Mouse (Mus musculus) layer of hippocampus, adult 9-10 months (tissue): ENCODE results near the gene Ugt1a5.
"Not testable (repeated sequence)": the region's sequence is repeated elsewhere in the genome, so short reads cannot be mapped to it uniquely, and the experiment has no call there.

Source experiments
- DNase-seq: peaks from one replicate; pipeline ENCODE4 v3.0.0; 2022; ENCODE audit warnings: low spot score

Gene Ugt1a5

DNA sequence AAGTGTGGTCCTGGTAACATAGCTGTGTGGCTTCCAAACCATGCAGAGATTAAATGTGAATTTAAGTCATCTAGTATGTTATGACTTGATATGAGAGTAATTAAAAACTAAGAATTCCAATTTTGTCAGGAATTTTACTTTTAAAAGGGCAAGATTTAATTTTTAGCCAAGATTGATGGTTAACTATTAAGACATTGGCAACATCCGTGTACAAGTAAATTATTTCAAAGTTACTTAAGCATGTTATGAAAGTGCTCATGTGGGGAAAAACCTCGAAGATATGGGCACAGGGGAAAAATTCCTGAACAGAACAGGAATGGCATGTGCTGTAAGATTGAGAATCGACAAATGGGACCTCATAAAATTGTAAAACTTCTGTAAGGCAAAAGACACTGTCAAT, 31.6 kb downstream of the Ugt1a5 start:
- DNase-seq = no peak

DNA sequence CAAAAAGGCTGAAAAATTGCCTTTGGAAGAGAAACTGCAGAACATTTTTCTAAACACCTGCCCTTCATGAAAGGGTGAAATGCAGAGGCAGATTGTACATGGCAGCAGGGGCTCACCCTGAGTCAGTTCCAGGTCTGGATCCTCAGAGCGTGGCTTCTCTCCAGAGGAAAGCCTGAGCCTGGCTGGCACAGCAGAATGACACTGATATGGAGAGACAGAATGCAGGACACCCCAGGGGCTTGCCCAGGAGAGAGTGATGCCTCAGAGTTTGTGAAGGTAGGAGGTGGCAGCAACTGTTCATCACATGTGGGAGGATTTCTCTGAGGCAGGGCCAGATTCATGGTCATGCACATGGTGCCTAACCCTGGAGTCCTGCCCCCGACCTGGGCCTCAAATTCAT, 34.2 kb downstream of the Ugt1a5 start:
- no peak for DNase-seq

DNA sequence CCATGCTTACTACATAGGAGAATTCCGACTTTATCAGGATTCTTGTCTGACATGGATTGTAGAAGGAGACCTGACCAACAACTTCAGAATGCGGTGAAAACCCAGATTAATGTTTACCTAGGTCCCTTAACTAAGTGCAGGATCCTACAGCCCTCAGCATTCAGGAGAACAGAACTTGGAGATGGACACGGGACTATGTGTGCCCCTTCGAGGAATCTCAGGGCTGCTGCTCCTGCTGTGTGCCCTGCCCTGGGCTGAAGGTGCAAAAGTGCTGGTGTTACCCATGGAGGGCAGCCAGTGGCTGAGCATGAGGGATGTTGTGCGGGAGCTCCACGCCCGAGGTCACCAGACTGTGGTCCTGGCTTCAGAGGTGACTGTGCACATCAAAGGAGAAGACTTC, 34.6 kb downstream of the Ugt1a5 start, which contains the start of gene Ugt1a2:
Gene Ugt1a2, plus strand, starts transcription at position 146 of the 400 bp plus-strand sequence.
- no peak for DNase-seq

DNA sequence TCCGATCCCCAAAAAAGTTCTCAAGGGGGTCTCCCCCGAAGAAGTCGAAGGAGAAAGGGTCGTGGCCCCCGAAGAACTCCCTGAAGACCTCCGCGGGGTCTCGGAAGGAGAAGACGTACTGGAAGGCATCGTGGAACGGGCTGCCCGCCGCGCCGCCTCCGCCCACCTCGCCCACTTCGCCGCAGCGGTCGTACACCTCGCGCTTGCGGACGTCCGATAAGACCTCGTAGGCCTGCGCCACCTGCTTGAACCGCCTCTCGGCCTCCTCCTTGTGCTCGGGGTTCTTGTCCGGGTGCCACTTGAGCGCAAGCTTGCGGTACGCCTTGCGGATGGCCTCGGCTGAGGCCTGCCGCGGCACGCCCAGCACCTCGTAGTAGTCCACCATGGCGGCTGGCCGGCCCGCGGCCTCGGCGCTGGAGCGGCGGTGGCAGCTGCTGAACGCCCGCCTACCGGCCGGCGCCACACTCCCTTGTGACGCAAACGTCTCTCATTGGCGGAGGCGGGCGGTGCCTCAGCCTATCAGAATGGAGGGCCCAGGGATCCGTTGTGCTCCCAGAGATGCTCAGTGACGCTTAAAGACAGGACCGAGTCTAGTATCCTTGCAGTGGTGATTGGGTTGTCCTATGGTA, 39.6 kb downstream of the Ugt1a5 start, which contains the start of gene Dnajb3:
Gene Dnajb3, minus strand, starts transcription at position 489 of the 629 bp plus-strand sequence.
- no peak for DNase-seq

DNA sequence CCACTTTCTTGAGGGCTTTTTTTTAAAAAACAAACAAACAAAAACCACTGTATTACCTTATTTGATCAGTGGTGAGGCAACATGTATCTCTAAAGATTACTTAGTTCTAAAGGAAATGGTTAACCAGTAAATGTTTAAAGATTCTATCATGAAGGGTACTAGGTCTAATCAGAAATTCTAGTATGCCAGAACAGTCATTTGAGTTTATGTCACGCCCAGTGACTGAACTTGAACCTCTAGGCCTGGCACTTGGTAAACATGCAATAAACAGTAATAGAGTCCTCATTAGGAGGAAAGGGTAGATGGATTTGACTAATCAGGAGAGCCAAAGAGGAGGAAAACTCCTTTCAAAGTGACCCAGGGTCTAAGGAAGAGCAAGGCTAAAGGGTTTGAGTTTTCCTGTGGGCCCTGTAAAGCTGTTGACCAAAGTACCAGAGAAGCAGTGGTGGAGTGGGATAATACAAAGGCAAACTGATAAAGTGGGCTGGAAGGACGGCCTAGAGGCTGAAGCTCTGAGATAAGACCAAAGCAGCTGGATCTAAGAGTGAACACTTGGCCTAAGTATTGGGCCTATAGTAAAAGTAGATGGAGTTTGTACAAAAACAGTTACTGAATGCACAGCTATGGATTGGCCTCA, 41.1 kb downstream of the Ugt1a5 start:
- DNase-seq = no peak

DNA sequence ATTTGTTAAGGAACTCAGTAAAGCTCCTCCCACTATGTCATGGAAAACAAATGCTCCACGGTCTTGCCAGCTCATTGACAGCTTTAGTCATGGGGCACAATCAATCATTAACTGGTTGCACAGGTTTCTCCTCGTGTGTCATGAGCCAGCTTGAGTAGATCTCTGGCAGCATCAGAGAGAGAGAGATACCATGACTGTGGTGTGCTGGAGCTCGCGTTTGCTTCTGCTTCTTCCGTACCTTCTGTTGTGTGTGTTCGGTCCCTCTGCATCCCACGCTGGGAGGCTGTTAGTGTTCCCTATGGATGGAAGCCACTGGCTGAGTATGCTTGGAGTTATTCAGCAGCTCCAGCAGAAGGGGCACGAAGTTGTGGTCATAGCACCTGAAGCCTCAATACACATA, 46.0 kb downstream of the Ugt1a5 start, which contains the start of gene Ugt1a1:
Gene Ugt1a1, plus strand, starts transcription at position 148 of the 400 bp plus-strand sequence.
- DNase-seq = no peak

DNA sequence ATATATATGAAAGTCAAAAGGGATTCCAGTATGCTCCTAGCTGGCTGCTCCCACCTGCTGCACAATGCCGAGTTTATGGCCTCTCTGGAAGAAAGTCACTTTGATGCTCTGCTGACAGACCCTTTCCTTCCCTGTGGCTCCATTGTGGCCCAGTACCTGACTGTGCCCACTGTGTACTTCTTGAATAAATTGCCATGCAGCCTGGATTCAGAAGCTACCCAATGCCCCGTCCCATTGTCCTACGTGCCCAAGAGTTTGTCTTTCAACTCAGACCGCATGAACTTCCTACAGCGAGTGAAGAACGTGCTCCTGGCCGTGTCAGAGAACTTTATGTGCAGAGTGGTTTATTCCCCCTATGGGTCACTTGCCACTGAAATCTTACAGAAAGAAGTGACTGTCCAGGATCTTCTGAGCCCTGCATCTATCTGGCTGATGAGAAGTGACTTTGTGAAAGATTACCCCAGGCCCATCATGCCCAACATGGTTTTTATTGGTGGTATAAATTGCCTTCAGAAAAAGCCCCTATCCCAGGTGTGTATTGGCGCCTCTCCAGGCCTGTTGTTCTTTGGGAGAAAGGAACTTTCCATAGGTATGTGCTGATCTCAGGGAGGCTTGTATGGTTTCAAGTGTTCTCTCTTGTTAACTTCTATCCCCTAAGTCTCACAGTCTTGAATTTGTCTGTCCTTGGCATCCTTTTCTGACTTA, 46.7 kb downstream of the Ugt1a5 start:
- no peak for DNase-seq

DNA sequence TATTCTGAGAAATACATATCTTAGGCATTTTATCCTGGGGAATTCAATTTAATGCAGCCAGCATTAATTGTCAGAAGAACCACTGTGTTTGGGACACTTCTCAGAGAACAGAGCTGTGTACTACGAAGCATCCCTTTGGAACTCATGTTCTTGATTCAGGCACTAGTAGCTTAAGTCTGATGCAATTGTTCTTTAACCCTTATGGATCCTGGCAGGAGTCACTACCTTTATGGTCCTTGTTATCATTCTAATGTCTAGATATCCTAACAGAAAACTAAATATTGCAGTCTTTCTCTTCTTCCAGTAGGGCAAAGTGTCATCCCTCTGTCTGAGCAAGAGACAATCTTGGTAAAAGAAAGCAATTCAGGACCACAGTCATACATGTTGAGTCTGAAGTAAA, 47.2 kb downstream of the Ugt1a5 start:
- no peak for DNase-seq

DNA sequence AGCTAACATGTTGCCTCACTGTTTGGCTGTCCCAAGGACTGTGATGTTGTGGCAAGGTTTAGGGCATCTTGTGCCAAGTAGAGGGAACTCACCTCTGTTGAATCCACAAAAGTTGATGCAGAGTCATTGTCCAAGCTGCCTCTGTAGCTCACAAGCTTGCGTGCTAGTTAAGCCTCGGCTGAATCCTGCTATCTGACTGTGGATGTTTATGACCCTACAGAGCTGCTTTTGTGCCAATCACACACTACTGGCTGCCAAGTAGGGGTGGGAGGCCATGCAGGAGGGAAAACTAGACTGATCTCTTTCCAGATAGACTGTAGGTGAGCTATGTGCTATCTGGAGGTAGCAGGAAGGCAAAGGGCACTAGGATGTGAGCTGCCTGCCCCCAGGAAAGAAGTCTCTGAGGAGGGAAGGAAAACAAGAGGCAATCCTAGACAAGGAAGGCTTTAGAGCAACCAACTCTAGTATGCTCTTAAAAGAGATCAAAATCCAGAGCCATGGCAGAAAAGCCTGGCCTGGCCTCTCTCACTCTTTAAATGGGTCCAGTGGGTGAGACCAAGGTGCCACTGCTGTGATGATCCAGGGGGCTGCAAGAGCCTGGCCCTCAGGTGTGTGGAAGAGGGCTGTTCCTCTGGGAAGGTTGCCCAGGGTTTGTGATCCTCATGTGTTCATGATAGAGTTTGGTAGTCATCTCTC, 48.1 kb downstream of the Ugt1a5 start:
- DNase-seq = no peak

DNA sequence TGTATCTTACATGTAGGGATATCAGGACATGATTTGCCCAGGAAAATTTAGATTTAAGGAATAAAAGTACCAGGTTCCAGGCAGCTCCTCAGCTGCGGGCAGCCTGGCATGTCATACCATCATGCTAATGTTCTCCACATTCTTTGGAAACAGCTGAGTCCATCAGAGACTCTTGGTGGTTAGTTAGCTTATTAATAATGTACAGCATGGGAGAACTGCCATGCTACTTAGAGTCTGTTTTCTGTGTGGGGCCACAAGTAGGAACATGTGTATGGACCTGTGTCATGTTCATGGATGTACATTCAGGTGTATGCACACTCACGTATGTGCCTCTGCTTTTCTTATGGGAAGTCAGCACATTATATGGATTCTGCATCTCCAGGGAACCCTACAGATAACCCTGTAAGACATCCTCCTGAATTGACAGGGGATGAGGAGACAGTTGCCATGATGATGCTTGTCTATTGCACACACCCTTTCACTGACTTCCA, 48.7 kb downstream of the Ugt1a5 start:
- no peak for DNase-seq

DNA sequence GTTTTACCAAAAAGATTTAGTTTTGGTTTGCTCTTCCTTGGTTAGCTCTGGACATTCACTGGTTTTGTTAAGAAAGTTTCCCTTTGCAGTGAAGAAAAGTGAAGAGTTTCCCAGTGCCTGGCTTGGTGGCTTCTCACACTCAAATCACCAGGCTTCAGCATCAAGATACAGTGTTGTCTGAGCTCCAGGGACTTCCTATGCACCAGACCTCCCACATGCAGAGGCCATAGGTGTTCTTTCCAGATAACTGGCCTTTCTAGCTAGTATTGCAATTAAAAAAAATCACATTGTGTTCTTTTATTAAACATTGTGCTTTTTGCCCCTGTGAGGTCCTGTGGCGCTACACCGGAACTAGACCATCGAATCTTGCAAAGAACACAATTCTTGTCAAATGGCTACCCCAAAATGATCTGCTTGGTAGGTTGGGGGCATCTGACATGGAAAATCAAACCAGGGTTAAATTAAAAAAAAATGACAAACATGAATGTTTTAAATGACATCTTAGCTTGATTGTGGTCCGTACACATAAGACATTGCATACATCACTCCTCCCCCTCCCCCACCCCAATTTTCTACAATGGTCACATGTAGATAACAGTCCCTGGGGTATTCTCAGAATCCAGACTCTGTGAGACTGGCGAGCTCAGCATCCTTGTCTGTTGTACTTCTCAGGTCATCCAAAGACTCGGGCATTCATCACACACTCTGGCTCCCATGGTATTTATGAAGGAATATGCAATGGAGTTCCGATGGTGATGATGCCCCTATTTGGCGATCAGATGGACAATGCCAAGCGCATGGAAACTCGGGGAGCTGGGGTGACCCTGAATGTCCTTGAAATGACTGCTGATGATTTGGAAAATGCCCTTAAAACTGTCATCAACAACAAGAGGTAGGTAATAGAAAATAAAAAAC, 49.9 kb downstream of the Ugt1a5 start:
- no peak for DNase-seq

DNA sequence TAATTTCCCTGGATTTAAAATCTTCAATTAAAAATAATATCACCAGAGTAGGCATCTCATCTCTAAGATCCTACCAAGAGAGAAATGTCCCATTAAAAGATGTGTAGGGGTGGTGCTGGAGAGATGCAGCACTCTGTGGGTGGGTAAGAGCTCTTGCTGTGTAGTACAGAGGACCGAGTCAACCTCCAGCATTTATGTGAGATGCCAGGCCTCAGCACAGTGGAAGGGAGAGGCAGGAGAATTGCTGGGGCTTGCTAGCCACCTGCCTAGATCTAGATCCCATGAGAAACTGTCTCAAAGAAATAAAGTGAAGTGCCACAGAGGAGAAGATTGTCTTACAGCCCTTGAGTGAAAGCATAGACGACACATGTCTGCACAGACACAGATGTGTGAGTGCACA, 50.7 kb downstream of the Ugt1a5 start:
- no peak for DNase-seq

DNA sequence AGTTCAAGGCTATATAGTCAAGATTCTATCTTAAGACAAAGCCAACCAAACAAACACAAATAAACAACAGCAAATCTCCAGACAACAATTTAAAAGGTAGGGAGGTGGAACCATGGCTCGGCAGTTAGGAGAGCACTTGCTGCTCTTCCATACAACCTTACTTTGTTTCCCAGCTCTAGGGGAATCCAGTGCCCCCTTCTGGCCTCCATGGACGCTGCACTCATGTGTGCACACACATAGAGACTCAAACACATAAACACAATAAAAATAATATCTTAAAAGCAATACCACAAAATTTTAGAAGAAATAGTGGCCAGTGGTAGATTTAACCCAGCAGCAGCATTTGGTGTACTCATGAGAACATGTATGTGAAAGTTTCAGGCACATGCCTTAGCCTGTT, 51.3 kb downstream of the Ugt1a5 start:
- DNase-seq = no peak

DNA sequence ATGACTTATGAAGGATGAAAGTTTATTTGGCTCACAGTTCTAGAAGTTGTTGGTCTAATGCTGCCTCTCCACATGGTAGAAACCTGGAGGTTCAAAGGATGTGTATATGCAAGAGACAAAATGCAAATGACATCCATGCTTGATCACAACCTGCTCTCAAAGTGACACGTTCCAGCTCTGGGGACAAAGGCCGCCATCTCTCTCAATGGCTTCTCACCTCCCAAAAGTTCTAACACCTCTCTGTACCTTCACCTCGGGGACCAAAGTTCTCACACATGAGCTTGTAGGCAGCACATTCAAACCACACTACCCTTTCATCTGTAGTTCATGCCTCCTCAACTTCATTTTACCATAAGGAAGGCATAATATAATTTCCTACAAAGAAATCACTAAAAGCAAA, 51.8 kb downstream of the Ugt1a5 start:
- no peak for DNase-seq

DNA sequence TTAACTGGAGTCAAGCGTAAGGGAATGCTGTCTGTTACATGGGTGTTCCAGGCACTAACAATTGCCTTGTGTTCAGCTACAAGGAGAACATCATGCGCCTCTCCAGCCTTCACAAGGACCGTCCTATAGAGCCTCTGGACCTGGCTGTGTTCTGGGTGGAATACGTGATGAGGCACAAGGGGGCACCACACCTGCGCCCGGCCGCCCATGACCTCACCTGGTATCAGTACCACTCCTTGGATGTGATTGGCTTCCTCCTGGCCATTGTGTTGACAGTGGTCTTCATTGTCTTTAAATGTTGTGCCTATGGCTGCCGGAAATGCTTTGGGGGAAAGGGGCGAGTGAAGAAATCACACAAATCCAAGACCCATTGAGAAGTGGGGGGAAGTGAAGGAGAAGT, 52.2 kb downstream of the Ugt1a5 start:
- no peak for DNase-seq

DNA sequence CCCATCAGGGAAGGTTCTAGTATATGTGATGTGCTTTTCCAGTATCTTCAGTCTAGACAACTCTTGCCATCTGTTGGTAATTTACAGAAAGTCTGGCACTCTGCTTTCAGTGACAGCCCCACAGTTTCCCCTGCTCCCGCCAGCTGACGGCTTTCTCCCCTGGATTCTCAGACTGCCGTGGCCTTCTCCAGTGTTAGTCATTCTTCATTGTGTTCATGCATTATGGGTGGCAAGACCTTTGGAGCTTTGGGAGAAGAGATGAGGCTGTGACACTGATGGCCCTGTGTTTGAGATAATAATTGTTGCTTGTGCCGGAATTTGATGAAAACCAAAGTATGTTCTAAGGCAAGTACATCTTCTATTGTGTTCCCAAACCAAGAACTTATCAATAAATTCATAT, 52.8 kb downstream of the Ugt1a5 start:
- no peak for DNase-seq

DNA sequence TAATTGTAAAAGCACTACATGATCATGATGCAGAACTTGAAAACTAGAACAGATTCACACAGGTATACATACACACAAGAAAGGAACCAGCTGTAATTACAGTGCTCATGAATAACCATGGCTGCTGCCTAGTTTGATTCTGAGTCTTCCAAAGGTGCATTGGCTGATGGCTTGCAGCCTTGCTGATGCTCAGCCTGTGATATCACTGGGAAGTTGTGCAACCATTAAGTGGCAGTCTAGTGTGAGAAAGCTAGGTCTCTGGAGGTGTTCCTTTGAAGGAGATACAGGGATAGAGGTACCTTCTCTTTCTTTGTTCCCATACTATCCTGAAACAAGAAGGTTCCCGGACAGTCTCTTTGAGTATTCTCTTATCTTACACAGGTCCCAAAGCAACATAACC, 53.2 kb downstream of the Ugt1a5 start:
- no peak for DNase-seq

DNA sequence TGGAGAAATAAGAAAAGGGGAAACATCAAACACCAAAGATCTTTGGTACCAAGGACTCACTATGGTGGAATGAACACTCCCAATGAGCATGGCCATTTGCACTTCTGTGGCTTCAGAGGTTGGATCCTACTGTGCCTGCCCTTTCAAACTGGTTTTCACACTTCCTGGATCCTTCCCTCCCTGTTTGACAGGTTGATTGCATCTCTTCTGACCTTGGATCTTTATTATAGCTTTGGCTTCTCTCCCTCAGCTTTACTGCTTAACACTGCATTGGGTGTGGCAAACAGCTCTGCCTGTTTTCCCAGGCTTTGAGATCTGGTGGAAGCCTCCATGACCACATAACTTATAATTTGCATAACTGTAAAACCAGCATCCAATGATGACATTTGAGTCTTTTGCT, 54.5 kb downstream of the Ugt1a5 start:
- no peak for DNase-seq

DNA sequence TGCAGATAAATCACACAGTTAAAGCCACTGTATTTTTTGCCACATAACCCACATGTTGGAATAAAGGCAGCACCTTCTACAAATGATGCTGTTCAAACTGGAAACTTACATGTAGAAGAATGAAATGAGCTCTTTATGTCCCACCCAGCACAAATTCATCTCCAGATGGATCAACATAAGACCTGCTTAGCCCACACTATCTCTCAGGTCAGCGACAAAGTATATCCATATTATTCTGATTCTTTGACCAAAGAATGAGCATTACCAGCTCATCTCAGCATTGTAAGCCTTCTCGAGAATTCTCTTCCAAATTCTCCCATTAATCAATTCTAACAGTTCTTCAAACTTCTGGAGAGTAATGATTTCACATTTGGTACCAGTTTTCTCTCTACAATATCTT, 56.4 kb downstream of the Ugt1a5 start:
- DNase-seq = no peak

DNA sequence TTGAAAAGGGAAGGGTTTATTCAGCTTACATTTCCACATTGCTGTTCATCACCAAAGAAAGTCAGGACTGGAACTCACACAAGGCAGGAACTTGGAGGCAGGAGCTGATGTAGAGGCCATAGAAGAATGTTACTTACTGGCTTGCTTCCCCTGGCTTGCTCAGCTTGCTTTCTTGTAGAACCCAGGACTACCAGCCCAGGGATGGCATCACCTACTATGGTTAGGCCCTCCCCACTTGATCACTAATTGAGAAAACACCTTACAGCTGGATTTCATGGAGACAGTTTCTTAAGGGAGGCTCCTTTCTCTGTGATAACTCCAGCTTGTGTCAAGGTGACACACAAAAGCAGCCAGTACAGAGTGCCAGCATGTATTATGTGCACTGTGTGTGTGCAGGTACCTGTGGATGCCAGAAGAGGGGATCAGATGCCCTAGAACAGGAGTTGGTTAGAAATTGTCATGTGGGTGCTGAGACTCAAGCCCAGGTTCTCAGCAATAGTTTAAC, 57.3 kb downstream of the Ugt1a5 start:
- DNase-seq = not testable (repeated sequence)

DNA sequence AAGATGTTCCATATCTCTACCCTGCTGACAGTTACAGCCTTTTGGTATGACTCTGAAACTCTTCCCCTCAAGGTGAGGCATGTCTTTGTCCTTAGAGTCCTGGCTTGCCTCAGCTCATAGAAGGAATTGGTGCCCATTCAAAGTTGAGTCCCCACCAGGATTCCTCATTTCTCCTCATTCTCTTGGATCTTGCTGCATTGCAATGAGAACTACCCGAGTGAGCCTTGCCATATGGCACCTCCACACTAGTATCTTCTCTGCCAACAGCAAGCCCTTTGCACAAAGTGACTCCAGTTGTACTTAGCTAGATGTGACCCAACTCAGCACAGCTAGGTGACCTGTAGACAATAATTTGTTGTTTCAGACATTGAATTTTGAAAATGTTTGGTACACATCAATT, 57.8 kb downstream of the Ugt1a5 start:
- no peak for DNase-seq
